7 mouse cellular contexts compared by ENCODE assay signal in the genomic region with DNA sequence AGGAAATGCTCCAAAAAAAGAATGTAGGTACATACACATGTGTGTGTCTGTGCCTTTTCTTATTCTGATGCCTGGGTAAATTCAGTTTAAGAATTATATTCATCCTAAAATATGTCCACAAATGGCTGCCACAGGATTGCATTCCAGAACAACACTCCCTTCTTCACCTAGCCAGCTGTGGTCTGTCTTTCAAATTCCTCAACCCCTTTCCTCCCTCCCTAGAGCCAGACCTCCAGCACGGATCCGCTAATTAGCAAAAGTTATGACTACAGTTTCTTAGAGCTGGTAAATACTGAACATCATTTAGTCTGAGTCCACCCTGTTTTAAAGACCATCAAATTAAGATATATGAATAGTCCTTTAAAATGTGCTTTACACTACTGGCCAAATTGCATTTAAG. TPM values are rescaled to one million over a fixed set of nuclear protein-coding genes. Genes with fewer than 3 reads are reported as not detected.
DNase-seq lines count a peak whose midpoint lies in the region; ATAC-seq and TF ChIP-seq lines count a peak whose summit lies in the region.

No protein-coding gene starts in this region.

- no peak for DNase-seq in left cerebral cortex, adult 2 months (ENCODE audit: extremely low spot score in 1 of 2, low spot score in 2 of 2)
- no peak for DNase-seq in left cerebral cortex, postnatal 4 days
- no peak for DNase-seq in c-Kit-positive CD71-positive TER-119-positive erythroid progenitor cells, embryonic 14.5 days (ENCODE audit: low spot score)
- DNase-seq in adrenal gland, postnatal 36 days = no peak

- peak; percentile 31; the same call in 1 of the 2 replicates for ATAC-seq in forebrain, embryonic 13.5 days
- 0 out of 2 replicates have a peak, but pooled peaks have one; percentile 16 for ATAC-seq in limb, embryonic 12.5 days (ENCODE audit: insufficient number of reproducible peaks, insufficient read depth, low FRiP score, low TSS enrichment, low read depth)

- WGBS in forebrain, embryonic 13.5 days = 23% methylated on average over 2 of the region's 2 CpGs
- WGBS in limb, embryonic 12.5 days = 20% methylated on average over 2 of the region's 2 CpGs
- WGBS in olfactory bulb, adult 2 months = 17% methylated on average over 2 of the region's 2 CpGs

- intact Hi-C loops in left cerebral cortex, adult 2 months (cut with DNase I) = no loop called here
- intact Hi-C loops in left cerebral cortex, postnatal 4 days (cut with DNase I) = no loop called here

- peak overlapping the region; percentile 85 for H3K27ac ChIP-seq in left cerebral cortex, adult 2 months
- H3K27ac ChIP-seq in forebrain, embryonic 13.5 days = peak overlapping the region; percentile 35; the same call in 1 of the 2 replicates
- H3K27ac ChIP-seq in limb, embryonic 12.5 days = peak overlapping the region; percentile 78
- H3K27ac ChIP-seq in olfactory bulb, adult 2 months (ENCODE audit: insufficient read depth, low read depth, low read length) = peak overlapping the region; percentile 66; the same call in 1 of the 2 replicates

- no peak for TF ChIP-seq CTCF in left cerebral cortex, adult 2 months (IDR thresholded peaks at IDR 0.05)
- TF ChIP-seq CTCF in olfactory bulb, adult 2 months (IDR thresholded peaks at IDR 0.05; ENCODE audit: insufficient read depth, low read depth, low read length) = no peak

- H3K4me2 ChIP-seq in forebrain, embryonic 13.5 days = peak overlapping the region; percentile 45
- H3K4me2 ChIP-seq in limb, embryonic 12.5 days = peak overlapping the region; percentile 37

- H3K9ac ChIP-seq in forebrain, embryonic 13.5 days = no peak overlapping the region
- no peak overlapping the region for H3K9ac ChIP-seq in limb, embryonic 12.5 days (replicated peaks)

- H3K4me1 ChIP-seq in forebrain, embryonic 13.5 days = peaks cover 13% of the 10 kb centered on the region
- 0 out of 2 replicates have a peak, but pooled peaks cover 7% of the 10 kb centered on the region for H3K4me1 ChIP-seq in limb, embryonic 12.5 days (replicated peaks)
- H3K4me1 ChIP-seq in olfactory bulb, adult 2 months (ENCODE audit: control insufficient read depth, insufficient read depth, low read length) = peaks cover 10% of the 10 kb centered on the region

- no peaks in the 10 kb centered on the region for H3K27me3 ChIP-seq in forebrain, embryonic 13.5 days
- no peaks in the 10 kb centered on the region for H3K27me3 ChIP-seq in limb, embryonic 12.5 days

- peak overlapping the region; percentile 31 for H3K4me3 ChIP-seq in left cerebral cortex, adult 2 months
- peak overlapping the region; percentile 61; the same call in 1 of the 2 replicates for H3K4me3 ChIP-seq in forebrain, embryonic 13.5 days
- H3K4me3 ChIP-seq in limb, embryonic 12.5 days (replicated peaks) = peak overlapping the region; percentile 59; the same call in 1 of the 2 replicates
- no peak overlapping the region for H3K4me3 ChIP-seq in olfactory bulb, adult 2 months (ENCODE audit: insufficient read depth, low read depth, low read length)

- peaks cover 20% of the 10 kb centered on the region for H3K36me3 ChIP-seq in forebrain, embryonic 13.5 days (ENCODE audit: poor library complexity, severe bottlenecking)
- peaks cover 14% of the 10 kb centered on the region; the same call in 1 of the 2 replicates for H3K36me3 ChIP-seq in limb, embryonic 12.5 days

- TF ChIP-seq POLR2A in olfactory bulb, adult 2 months (IDR thresholded peaks at IDR 0.05; ENCODE audit: insufficient read depth, low read depth, low read length) = no peak

- H3K9me3 ChIP-seq in forebrain, embryonic 13.5 days (replicated peaks) = no peaks in the 10 kb centered on the region
- no peaks in the 10 kb centered on the region for H3K9me3 ChIP-seq in limb, embryonic 12.5 days

RNA-seq across cellular contexts. Expression of a gene that starts 22.1 kb away (rescaled TPM):
- 1 to 10 TPM; 1.0 to 1.3 TPM for total RNA-seq in left cerebral cortex, adult 2 months (2021)
- total RNA-seq in left cerebral cortex, postnatal 4 days (2021) = 1 to 10 TPM; 2.2 to 2.4 TPM
- polyA plus RNA-seq in forebrain, embryonic 13.5 days (2015; fragmentation: Nextera tagmentation; extraction: Ambion mirVana) = 2.2 and 4.4 TPM in 2 replicates
- polyA plus RNA-seq in limb, embryonic 12.5 days (2016; fragmentation: Nextera tagmentation; extraction: Ambion mirVana) = 14.7 and 15.6 TPM in 2 replicates
- polyA plus RNA-seq in olfactory bulb, adult 2 months (2012; ENCODE audit: insufficient read depth, insufficient read length, low replicate concordance, missing spikeins) = not detected in 2 replicates
- total RNA-seq in adrenal gland, postnatal 36 days (2021) = 10 to 100 TPM; 21.1 to 37.5 TPM

RNA-seq across cellular contexts. Expression of a gene that starts 50.2 kb away (rescaled TPM):
- 100 to 1,000 TPM; 172 to 180 TPM for total RNA-seq in left cerebral cortex, adult 2 months (2021)
- total RNA-seq in left cerebral cortex, postnatal 4 days (2021) = 100 to 1,000 TPM; 179 to 183 TPM
- 167 and 187 TPM in 2 replicates for polyA plus RNA-seq in forebrain, embryonic 13.5 days (2015; fragmentation: Nextera tagmentation; extraction: Ambion mirVana)
- 101 and 103 TPM in 2 replicates for polyA plus RNA-seq in limb, embryonic 12.5 days (2016; fragmentation: Nextera tagmentation; extraction: Ambion mirVana)
- polyA plus RNA-seq in olfactory bulb, adult 2 months (2012; ENCODE audit: insufficient read depth, insufficient read length, low replicate concordance, missing spikeins) = not detected in 2 replicates
- 100 to 1,000 TPM; 112 to 114 TPM for total RNA-seq in adrenal gland, postnatal 36 days (2021)

Comparison
In these comparisons a context has a peak if more than half of its experiments do, and no peak if none do; other contexts are left out.
1. H3K27ac ChIP-seq: peak in every context shown above with its lines; median percentile 85 in left cerebral cortex, adult 2 months; 78 in limb, embryonic 12.5 days; 66 in olfactory bulb, adult 2 months; 35 in forebrain, embryonic 13.5 days.
2. RNA of a gene that starts 22.1 kb away (total RNA-seq): 21.1 to 37.5 TPM in adrenal gland, postnatal 36 days; 2.2 to 2.4 TPM in left cerebral cortex, postnatal 4 days and 1.0 to 1.3 TPM in left cerebral cortex, adult 2 months; every median in the first group is over 4 times any median in the second.